Mouse (Mus musculus): ENCODE measurements around the gene Ism2.
"Not testable (repeated sequence)": the region's sequence is repeated elsewhere in the genome, so short reads cannot be mapped to it uniquely, and the experiment has no call there.

Gene Ism2

GRCm38 (mm10) chr12:87299657-87300440, at the start of gene Ism2:
Ism2 (minus strand) TSS chr12:87299705.
- DNase-seq (ENCODE audit: low spot score): no peak

- no peak for DNase-seq (ENCODE audit: low spot score)
Measured at GRCm38 (mm10) chr12:87348029-87348428, 48.5 kb upstream of the Ism2 start.

DNA sequence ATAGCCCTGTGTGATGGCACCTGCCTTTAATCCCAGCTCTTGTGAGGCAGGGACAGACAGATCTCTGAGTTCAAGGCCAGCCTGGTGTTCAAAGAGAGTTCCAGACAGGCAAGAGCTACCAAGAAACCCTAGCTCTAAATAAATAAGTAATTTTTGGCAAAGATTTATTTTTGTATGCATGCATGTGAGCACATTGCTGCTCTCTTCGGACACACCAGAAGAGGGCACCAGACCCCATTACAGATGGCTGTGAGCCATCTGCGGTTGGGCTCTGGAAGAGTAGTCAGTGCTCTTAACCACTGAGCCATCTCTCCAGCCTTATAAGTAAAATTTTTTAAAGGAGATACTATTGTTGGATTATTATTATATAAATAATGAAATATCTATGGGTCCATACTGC, 48.0 kb upstream of the Ism2 start:
- DNase-seq (ENCODE audit: low spot score): no peak

GRCm38 (mm10) chr12:87343084-87343605, 43.6 kb upstream of the Ism2 start:
- DNase-seq (ENCODE audit: low spot score): no peak

- no peak for DNase-seq (ENCODE audit: low spot score)
Measured at GRCm38 (mm10) chr12:87338082-87338481, 38.6 kb upstream of the Ism2 start.

- no peak for DNase-seq (ENCODE audit: low spot score)
Measured at GRCm38 (mm10) chr12:87334886-87335285, 35.4 kb upstream of the Ism2 start.

DNA sequence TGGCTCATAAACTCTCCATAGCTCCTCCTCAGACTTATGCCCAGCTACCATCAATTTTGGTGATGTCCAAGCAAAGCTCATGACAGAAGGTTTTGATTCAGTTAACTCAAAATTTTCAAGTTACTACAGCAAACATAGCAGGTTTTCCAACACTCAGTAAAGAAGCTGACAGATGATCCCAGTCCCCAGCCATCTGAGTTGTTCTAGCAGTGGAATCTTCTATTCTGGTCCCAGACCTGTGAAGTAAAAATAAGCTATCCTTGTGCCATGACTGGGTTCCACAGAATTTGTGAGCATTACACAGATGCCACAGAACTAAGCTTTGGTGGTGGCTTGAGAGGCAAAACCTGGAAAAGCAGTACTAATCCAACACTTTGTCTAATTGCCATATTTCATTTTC, 34.3 kb upstream of the Ism2 start:
- DNase-seq (ENCODE audit: low spot score): no peak

DNA sequence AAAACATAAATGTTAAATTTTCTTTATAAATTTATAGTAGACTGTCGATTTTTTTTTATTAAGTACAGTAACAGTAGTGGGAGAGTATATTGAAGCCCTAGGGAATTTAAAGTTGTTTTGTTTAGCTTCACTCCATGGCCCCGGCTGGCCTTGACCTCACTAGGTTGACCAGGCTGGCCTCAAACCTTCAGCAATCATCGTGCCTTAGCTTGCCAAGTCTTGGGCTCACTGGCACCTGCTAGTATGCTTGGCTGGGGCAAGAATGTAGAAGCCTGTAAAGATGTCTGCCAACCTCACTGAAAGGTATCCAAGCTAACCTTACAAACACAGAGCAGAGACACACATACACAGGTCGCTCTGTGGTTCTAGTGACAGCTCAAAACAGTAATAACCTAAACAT, 33.0 kb upstream of the Ism2 start:
- DNase-seq (ENCODE audit: low spot score): no peak

DNA sequence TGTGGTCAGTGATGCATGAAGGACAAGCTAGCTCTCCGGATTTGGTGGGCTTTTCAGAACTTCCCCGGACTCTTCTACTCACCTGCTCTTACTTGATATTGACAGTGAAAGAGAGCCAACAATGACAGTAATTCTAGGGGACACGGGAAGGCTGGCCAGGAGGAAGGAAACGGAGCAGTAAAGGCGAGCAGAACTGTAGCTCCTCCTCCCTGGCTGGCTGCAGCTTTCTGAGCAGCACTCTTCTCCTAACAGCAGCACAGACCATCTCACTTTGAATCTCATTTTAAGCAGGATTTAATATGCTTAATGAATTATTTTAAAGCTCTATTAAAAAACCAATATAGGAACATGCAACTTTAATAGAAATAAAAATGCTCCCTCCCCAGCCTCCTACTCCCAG, 32.4 kb upstream of the Ism2 start:
- no peak for DNase-seq (ENCODE audit: low spot score)

- DNase-seq (ENCODE audit: low spot score): no peak
Measured at GRCm38 (mm10) chr12:87331053-87331456, 31.6 kb upstream of the Ism2 start.

DNA sequence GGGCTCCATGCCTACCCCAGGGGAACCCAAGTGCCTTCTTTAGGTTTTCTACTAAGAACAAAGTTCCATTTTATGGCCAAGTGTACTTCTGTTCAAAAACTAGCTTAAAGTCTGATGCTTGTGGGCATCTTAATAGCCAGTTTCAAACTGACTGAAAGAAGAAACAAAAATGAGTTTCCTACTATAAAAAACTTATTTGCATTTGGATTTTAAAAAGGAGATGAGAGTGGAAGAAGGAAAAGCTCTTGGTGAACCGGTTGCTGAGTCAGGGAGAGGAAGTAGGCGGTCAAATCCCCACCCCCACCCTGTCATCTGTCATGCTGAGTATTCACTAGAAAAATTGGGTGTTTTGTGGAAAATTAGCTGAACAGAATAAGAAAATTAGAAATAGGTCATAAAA, 30.7 kb upstream of the Ism2 start:
- DNase-seq (ENCODE audit: low spot score): no peak

DNA sequence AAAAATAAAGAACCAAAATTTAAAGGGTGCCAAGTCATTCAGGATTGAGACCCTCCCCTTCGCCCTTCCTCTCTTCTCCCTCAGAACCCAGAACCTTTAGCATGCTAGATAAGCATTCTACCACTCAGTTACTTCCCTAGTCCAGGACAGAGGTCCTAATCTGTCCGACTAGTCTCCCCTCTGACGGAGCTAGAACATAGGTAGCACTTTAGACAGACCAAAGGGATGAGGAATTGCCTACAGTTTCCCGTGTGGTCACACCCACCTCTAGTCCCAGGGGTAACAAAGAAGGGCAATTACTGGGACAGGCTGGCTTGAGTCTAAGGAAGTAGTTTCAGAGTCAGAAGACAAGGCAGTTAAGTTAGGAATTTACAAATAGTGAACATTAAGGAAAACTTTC, 28.5 kb upstream of the Ism2 start:
- no peak for DNase-seq (ENCODE audit: low spot score)

- no peak for DNase-seq (ENCODE audit: low spot score)
Measured at GRCm38 (mm10) chr12:87327610-87328009, 28.1 kb upstream of the Ism2 start.

DNA sequence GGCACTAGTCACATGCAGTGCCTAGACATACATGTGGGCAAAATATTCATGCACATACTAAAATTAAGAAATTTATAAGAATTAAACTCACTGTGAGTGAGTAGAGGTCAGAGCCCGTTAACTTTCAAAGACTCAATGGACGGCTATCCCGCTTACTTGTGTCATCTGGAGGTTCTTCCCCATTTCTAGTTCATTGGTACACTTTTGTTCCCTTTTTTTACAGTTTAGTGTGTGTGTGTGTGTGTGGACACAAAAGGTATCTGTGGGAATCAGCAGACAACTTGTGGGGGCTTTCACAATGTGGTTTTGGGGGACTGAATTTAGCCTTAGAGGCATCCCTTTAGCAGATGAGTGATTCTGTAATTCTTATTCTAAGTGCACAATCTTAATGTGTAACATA, 25.9 kb upstream of the Ism2 start:
- no peak for DNase-seq (ENCODE audit: low spot score)

- DNase-seq (ENCODE audit: low spot score): no peak
Measured at GRCm38 (mm10) chr12:87319229-87319628, 19.7 kb upstream of the Ism2 start.

- no peak for DNase-seq (ENCODE audit: low spot score)
Measured at GRCm38 (mm10) chr12:87317951-87318350, 18.4 kb upstream of the Ism2 start.

DNA sequence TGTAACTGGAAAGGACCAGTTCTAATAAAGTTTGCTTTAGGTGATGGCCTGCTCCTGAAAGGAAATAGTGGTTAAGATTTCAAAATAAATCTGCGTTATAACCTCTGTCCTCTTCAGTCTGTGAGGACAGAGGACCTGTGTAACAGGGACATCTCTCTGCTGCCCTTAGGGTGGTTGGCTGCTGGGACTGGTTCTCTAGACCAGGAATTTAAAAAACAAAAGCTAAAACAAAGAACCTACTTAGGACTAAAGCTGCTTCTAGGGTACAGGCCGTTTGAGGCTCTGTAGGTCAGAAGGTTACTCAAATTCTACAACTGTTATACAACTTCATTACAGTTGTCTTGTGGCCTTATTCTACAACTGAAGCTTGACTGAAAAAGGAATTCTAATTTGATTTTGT, 13.6 kb upstream of the Ism2 start:
- no peak for DNase-seq (ENCODE audit: low spot score)

GRCm38 (mm10) chr12:87306584-87306844, 7.0 kb upstream of the Ism2 start:
- DNase-seq (ENCODE audit: low spot score): not testable (repeated sequence)

GRCm38 (mm10) chr12:87305767-87306583, 6.5 kb upstream of the Ism2 start:
- DNase-seq (ENCODE audit: low spot score): no peak

DNA sequence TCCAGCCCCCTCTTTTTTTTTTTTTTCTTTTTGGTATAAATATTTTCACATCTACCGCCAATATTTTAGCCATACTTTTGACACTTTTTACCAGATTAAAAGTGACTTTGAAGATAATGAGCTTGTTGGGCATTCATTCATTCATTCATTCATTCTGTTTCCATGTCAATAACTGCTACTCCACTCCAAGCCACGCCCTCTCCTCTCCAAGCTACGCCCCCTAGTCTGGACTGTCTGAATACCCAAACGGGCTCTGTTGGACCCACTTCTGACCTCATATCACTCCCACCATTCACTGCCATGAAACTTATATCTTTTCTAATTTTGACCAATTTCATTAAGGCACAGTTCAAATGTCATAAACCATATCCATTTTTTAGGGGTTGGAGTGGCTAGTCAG, 1.7 kb upstream of the Ism2 start:
- DNase-seq (ENCODE audit: low spot score): no peak

GRCm38 (mm10) chr12:87300441-87300690, 861 bp upstream of the Ism2 start:
- DNase-seq (ENCODE audit: low spot score): no peak

- DNase-seq (ENCODE audit: low spot score): no peak
Measured at GRCm38 (mm10) chr12:87299037-87299656, 358 bp downstream of the Ism2 start.

DNA sequence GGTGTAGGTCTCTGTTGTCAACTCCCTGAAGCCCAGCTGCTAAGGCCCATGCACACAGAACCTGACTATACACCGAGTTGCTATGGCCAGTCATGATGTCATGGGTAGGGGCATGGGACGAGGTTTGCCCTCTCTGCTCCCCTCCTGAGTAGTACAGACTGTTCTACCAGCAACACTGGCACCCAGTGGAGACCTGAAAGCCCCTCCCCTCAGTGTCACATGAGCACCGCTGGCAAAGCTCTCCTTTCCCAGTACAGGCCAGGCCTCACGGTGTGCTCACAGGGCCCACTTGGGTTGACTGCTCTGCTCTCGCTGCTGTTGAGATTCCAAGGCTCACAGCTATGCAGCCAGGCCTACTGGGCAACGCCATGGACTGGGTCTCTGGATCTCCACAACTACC, 5.6 kb downstream of the Ism2 start:
- no peak for DNase-seq (ENCODE audit: low spot score)

All from spleen, adult 12 weeks (tissue).